Mouse (Mus musculus): ENCODE results near the gene Cpox.

Cpox gene

GRCm38 (mm10) chr16:58670643-58671042, 551 bp downstream of the Cpox start:
- DNase-seq: no peak

- DNase-seq: no peak
Observed at GRCm38 (mm10) chr16:58671212-58671985, 1.3 kb downstream of the Cpox start.

- DNase-seq: no peak
Observed at GRCm38 (mm10) chr16:58672396-58672795, 2.3 kb downstream of the Cpox start.

- DNase-seq: no peak
Observed at GRCm38 (mm10) chr16:58673811-58674410, 3.8 kb downstream of the Cpox start.

- peak; percentile 62 for DNase-seq
Observed at GRCm38 (mm10) chr16:58675256-58675655, 5.2 kb downstream of the Cpox start.

- no peak for DNase-seq
Observed at GRCm38 (mm10) chr16:58676156-58676555, 6.1 kb downstream of the Cpox start.

- no peak for DNase-seq
Observed at GRCm38 (mm10) chr16:58676633-58677032, 6.5 kb downstream of the Cpox start.

GRCm38 (mm10) chr16:58677491-58677890, 7.4 kb downstream of the Cpox start:
- DNase-seq: no peak

GRCm38 (mm10) chr16:58678660-58679059, 8.6 kb downstream of the Cpox start:
- DNase-seq: no peak

GRCm38 (mm10) chr16:58682046-58682445, 12.0 kb downstream of the Cpox start:
- no peak for DNase-seq

GRCm38 (mm10) chr16:58682870-58683269, 12.8 kb downstream of the Cpox start:
- DNase-seq: no peak

- no peak for DNase-seq
Observed at GRCm38 (mm10) chr16:58683911-58684310, 13.8 kb downstream of the Cpox start.

- no peak for DNase-seq
Observed at GRCm38 (mm10) chr16:58684537-58684936, 14.4 kb downstream of the Cpox start.

GRCm38 (mm10) chr16:58685548-58686537, 15.8 kb downstream of the Cpox start:
- DNase-seq: no peak

- DNase-seq: no peak
Observed at GRCm38 (mm10) chr16:58688534-58688933, 18.4 kb downstream of the Cpox start.

- DNase-seq: no peak
Observed at GRCm38 (mm10) chr16:58689555-58690169, 19.6 kb downstream of the Cpox start.

- no peak for DNase-seq
Observed at GRCm38 (mm10) chr16:58690322-58690732, 20.2 kb downstream of the Cpox start.

GRCm38 (mm10) chr16:58694091-58694490, 24.0 kb downstream of the Cpox start:
- DNase-seq: no peak

- DNase-seq: no peak
Observed at GRCm38 (mm10) chr16:58696796-58697195, 26.7 kb downstream of the Cpox start.

- DNase-seq: no peak
Observed at GRCm38 (mm10) chr16:58697261-58697660, 27.2 kb downstream of the Cpox start.

GRCm38 (mm10) chr16:58700174-58700573, 30.1 kb downstream of the Cpox start:
- DNase-seq: no peak

GRCm38 (mm10) chr16:58700816-58701424, 30.8 kb downstream of the Cpox start:
- no peak for DNase-seq
